Mouse (Mus musculus): ENCODE results near the gene Pcsk4. TPM values are rescaled to one million over a fixed set of nuclear protein-coding genes. Genes with fewer than 3 reads are reported as not detected.

Gene Pcsk4
- polyA plus RNA-seq, 1 experiment: 0.55 TPM

DNA sequence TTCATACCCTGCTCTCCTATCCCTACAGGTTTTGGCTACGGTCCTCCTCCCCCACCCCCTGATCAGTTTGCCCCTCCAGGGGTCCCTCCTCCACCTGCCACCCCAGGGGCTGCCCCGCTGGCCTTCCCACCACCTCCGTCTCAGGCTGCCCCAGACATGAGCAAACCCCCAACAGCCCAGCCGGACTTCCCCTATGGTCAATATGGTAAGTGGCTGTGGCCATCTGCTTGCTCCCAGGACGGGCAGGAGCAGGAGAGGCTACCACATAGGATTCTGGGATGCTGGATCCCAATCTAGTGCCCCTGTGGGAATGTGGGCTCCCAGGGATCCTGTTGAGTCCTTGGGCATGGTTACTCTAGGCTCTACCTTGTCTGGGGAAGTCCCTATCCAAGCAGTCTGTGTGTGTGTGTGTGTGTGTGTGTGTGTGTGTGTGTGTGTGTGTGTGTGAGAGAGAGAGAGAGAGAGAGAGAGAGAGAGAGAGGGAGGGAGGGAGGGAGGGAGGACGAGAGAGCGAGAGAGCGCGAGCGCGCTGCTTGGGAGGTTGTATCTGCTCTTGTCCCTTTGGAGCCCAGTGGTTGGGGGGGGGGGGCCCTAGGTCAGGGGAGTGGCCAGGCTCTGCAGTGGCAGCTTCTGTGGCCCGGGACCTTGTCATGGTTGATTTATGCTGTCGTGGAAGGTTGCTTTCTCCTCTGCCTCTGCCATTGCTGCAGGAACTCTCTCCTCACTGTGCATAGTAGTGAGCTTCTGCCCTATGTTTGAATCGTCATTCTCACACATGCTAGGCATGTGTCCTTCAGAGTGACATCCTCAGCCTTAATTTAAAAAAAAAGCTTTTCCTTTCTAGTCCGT is 43.9 kb downstream of the Pcsk4 start:
- H3K4me3 ChIP-seq (replicated peaks): no peak overlapping the region
- peaks cover 91% of the 10 kb centered on the region for H3K36me3 ChIP-seq (ENCODE audit: control insufficient read depth)
- no peaks in the 10 kb centered on the region for H3K9me3 ChIP-seq (ENCODE audit: control insufficient read depth, low read length)
- no peaks in the 10 kb centered on the region for H3K27me3 ChIP-seq (ENCODE audit: control insufficient read depth)
- TF ChIP-seq TAL1 (IDR thresholded peaks at IDR 0.05; ENCODE audit: low read length) (no peak), GATA1 (IDR thresholded peaks at IDR 0.05; ENCODE audit: low read length) (no peak)
- peaks cover 27% of the 10 kb centered on the region for H3K4me1 ChIP-seq (ENCODE audit: control insufficient read depth)

DNA sequence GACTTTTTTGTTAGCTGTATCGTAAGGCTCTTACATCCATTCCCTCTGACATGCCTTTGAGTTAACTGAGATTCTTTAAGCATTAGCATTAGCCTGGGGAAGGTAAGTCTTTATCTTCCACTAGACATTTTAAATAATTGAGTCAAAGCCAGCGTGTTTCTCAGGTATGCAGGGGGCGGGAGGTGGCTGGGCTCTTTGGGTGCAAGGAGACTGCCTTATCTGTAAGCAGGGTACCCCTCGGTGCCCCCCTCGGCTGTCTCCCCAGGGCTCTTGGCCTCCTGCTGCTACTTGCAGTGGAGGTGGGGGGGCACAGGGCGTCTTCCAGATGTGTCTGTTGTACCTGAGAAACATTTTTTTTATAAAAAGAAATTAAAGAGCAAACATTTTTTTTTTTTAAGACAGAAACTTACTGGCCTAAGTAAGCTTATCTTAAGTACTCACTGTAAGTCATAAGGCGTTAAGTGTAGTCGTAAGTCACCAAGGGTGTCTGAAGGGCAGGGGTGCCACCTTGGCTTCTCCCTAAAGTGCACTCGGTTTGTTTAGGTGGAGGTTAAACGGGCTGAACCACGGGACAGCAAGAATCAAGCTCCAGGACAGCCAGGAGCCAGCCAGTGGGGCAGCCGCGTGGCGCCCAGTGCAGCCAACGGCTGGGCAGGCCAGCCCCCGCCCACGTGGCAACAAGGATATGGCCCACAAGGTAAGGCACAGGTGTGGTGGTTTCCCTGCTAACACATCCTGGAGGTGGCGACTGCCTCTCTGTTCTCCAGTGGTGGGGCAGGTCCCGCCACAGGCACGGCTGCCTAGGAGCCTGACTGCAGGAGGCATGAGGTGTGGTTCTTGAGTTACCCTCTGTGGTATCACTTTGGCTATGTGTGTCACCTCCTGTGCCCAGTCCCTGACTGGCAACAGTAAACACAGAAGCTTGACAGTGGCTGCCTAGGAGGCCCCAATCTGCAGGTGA is 46.5 kb downstream of the Pcsk4 start:
- Histone ChIP-seq H3K4me3 (replicated peaks) (no peak overlapping the region), H3K9me3 (ENCODE audit: control insufficient read depth, low read length) (no peaks in the 10 kb centered on the region)
- TF ChIP-seq TAL1 (IDR thresholded peaks at IDR 0.05; ENCODE audit: low read length): no peak
- no peak for TF ChIP-seq GATA1 (IDR thresholded peaks at IDR 0.05; ENCODE audit: low read length)

DNA sequence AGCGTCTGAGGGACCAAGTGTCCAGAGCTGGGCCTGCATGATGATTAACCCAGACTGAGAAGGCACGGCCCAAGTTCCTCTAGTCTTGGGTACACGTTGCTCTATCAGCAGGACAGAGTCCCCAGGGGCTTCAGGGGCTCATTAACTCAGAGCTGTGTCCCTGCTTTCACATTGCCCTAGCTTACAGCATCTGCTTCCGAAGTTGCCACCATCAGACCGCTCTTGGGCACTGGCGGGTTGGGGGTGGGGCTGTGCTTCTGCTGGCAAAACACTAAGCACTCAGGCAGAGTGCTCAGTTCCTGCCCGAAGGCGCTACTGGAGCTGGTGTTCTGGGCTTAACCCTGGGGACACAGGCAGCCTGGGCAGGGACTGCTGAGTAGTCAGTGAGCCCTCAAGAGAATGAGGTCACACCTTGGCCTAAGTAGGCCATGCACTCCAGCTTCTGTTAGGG is 47.4 kb downstream of the Pcsk4 start:
- Histone ChIP-seq H3K4me1 (ENCODE audit: control insufficient read depth) (peaks cover 21% of the 10 kb centered on the region), H3K4me3 (replicated peaks) (no peak overlapping the region), H3K36me3 (ENCODE audit: control insufficient read depth) (peaks cover 99% of the 10 kb centered on the region), H3K27me3 (ENCODE audit: control insufficient read depth) (no peaks in the 10 kb centered on the region), H3K9me3 (ENCODE audit: control insufficient read depth, low read length) (no peaks in the 10 kb centered on the region)
- TF ChIP-seq GATA1 (IDR thresholded peaks at IDR 0.05; ENCODE audit: low read length) (no peak), TAL1 (IDR thresholded peaks at IDR 0.05; ENCODE audit: low read length) (no peak)

More for the DNA sequence above, 46.5 kb downstream of the Pcsk4 start:
- H3K4me1 ChIP-seq (ENCODE audit: control insufficient read depth): peaks cover 21% of the 10 kb centered on the region
- H3K36me3 ChIP-seq (ENCODE audit: control insufficient read depth): peaks cover 99% of the 10 kb centered on the region
- no peaks in the 10 kb centered on the region for H3K27me3 ChIP-seq (ENCODE audit: control insufficient read depth)

DNA sequence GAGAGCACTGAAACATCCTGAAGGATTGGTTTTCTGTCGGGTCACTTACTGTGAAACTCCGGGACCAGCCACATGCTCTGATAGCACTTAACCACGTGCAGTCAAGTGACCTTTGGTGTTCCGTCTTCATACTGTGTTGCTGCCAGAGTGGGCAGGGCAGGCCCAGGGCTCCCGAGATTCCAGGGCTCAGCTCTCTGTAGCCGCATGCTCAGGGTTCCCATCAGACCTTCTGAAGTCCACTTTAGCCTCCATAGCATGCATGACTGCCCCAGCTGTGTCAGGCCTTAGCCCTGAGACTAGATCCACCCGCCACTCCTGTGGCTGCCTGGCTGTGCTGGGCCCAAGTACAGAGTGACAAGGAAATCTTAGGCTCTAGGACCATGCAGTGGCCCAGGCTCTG is 48.0 kb downstream of the Pcsk4 start:
- H3K4me1 ChIP-seq (ENCODE audit: control insufficient read depth): peaks cover 21% of the 10 kb centered on the region
- H3K9me3 ChIP-seq (ENCODE audit: control insufficient read depth, low read length): no peaks in the 10 kb centered on the region
- H3K4me3 ChIP-seq (replicated peaks): no peak overlapping the region
- H3K36me3 ChIP-seq (ENCODE audit: control insufficient read depth): peaks cover 99% of the 10 kb centered on the region
- TF ChIP-seq GATA1 (IDR thresholded peaks at IDR 0.05; ENCODE audit: low read length): no peak
- no peak for TF ChIP-seq TAL1 (IDR thresholded peaks at IDR 0.05; ENCODE audit: low read length)
- no peaks in the 10 kb centered on the region for H3K27me3 ChIP-seq (ENCODE audit: control insufficient read depth)

DNA sequence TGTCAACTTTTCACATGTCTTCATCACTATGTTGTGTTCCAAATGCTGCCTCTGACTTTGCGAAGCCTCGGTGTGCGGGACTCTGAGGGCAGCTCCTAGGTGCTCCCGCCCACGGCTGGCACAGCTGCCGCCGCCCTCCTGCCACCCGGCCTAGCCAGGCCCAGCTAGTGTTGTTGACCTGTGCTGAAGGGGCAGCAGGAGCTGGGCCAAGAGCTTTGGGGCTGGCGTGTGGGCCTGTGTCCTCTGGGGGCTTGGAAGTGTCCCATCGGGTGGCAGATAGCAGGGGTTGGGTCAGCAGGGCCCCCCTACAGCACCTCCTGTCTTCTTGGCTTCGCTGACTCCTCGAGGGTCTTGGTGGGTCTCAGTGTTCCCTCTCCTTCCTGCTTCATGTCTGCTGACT is 50.0 kb downstream of the Pcsk4 start:
- peaks cover 28% of the 10 kb centered on the region for H3K4me1 ChIP-seq (ENCODE audit: control insufficient read depth)
- TF ChIP-seq GATA1 (IDR thresholded peaks at IDR 0.05; ENCODE audit: low read length) (no peak), TAL1 (IDR thresholded peaks at IDR 0.05; ENCODE audit: low read length) (no peak)
- H3K9me3 ChIP-seq (ENCODE audit: control insufficient read depth, low read length): no peaks in the 10 kb centered on the region
- no peaks in the 10 kb centered on the region for H3K27me3 ChIP-seq (ENCODE audit: control insufficient read depth)
- H3K36me3 ChIP-seq (ENCODE audit: control insufficient read depth): peaks cover 99% of the 10 kb centered on the region
- no peak overlapping the region for H3K4me3 ChIP-seq (replicated peaks)

DNA sequence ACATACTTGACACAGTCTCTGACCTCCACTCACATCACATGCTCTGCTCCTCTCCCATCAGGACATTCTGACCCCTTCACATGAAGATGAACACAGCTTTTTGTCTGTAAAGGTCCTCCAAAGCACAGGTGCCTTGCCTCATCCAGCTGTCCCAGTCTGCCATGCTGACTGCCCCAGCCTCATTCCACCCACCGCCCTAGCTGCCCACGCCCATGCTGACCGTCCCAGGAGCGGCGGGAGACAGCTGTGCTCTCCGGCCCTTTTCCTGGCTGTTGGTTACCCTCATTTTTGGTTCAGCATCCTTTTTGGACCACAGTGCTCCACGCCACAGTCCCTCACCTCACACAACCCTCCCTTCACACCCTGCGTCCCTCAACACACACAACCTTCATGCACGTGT is 50.9 kb downstream of the Pcsk4 start:
- peaks cover 37% of the 10 kb centered on the region for H3K4me1 ChIP-seq (ENCODE audit: control insufficient read depth)
- no peak overlapping the region for H3K4me3 ChIP-seq (replicated peaks)
- peaks cover 99% of the 10 kb centered on the region for H3K36me3 ChIP-seq (ENCODE audit: control insufficient read depth)
- TF ChIP-seq TAL1 (IDR thresholded peaks at IDR 0.05; ENCODE audit: low read length) (no peak), GATA1 (IDR thresholded peaks at IDR 0.05; ENCODE audit: low read length) (no peak)
- no peaks in the 10 kb centered on the region for H3K9me3 ChIP-seq (ENCODE audit: control insufficient read depth, low read length)
- no peaks in the 10 kb centered on the region for H3K27me3 ChIP-seq (ENCODE audit: control insufficient read depth)

DNA sequence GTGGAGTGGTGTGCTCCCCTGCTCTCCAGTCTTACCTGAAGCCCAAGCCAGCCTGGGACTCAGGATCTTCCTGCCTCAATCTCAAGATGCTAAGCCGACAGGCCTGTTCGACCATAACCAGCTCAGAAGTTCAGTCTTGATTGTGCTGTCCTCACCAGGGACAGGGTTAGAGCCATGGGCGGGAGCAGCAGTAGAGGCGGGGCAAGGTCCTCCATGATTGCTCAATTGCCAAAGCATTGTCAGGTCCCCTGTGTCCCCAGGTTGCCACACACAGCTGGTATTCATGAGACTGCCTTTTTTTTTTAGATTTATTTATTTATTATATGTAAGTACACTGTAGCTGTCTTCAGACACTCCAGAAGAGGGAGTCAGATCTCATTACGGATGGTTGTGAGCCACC is 53.1 kb downstream of the Pcsk4 start:
- H3K4me1 ChIP-seq (ENCODE audit: control insufficient read depth): peaks cover 44% of the 10 kb centered on the region
- peaks cover 97% of the 10 kb centered on the region for H3K36me3 ChIP-seq (ENCODE audit: control insufficient read depth)
- no peaks in the 10 kb centered on the region for H3K9me3 ChIP-seq (ENCODE audit: control insufficient read depth, low read length)
- no peak overlapping the region for H3K4me3 ChIP-seq (replicated peaks)
- TF ChIP-seq GATA1 (IDR thresholded peaks at IDR 0.05; ENCODE audit: low read length): no peak
- no peak for TF ChIP-seq TAL1 (IDR thresholded peaks at IDR 0.05; ENCODE audit: low read length)
- no peaks in the 10 kb centered on the region for H3K27me3 ChIP-seq (ENCODE audit: control insufficient read depth)

DNA sequence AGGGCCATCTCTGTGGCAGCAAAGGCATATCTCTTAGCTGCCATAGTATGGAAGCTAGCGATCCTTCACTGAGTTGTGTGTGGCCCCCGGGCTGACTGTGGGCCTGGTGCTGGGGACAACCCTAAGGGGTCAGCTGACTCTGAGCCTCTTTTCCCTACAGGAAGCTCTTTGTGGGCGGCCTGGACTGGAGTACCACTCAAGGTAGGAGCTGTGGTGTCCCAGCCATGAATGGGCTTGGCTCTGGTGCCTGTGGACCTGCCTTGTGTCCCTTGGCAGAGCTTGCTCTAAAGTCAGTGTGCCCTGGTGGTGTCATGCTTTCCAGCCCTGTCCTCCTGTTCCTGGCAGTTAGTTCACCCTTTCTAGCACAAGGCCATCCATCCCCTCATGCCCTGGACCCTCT is 55.5 kb downstream of the Pcsk4 start:
- no peaks in the 10 kb centered on the region for H3K27me3 ChIP-seq (ENCODE audit: control insufficient read depth)
- no peak for TF ChIP-seq GATA1 (IDR thresholded peaks at IDR 0.05; ENCODE audit: low read length)
- TF ChIP-seq TAL1 (IDR thresholded peaks at IDR 0.05; ENCODE audit: low read length): no peak
- peaks cover 97% of the 10 kb centered on the region for H3K36me3 ChIP-seq (ENCODE audit: control insufficient read depth)
- peaks cover 63% of the 10 kb centered on the region for H3K4me1 ChIP-seq (ENCODE audit: control insufficient read depth)
- H3K4me3 ChIP-seq (replicated peaks): no peak overlapping the region
- H3K9me3 ChIP-seq (ENCODE audit: control insufficient read depth, low read length): no peaks in the 10 kb centered on the region

Data from erythroblast, embryonic 14.5 days (primary cell).